Mouse (Mus musculus): ENCODE results near the gene Bcr.

GRCm38 (mm10) chr10:75160171-75160900 is 99.9 kb downstream of the Bcr start:
- no peak for TF ChIP-seq CTCF (IDR thresholded peaks at IDR 0.05; ENCODE audit: control insufficient read depth, insufficient read depth, insufficient replicate concordance, low read depth, low read length)
- TF ChIP-seq POLR2A (IDR thresholded peaks at IDR 0.05; ENCODE audit: control insufficient read depth, low read depth, low read length): no peak

All from testis, adult 2 months (tissue).